Mouse (Mus musculus) liver, embryonic 14.5 days (tissue): ENCODE measurements around the gene Dmrtc2.

ENCODE experiments used
- CTCF ChIP-seq: IDR thresholded peaks from 2 replicates; pipeline ENCODE4 v1.5.1; 2016; ENCODE audit warnings: antibody characterized with exemption, low read depth, control low read depth
- EP300 ChIP-seq: IDR thresholded peaks from 2 replicates; pipeline ENCODE4 v1.6.1; 2016; ENCODE audit warnings: antibody characterized with exemption, low read depth

GRCm38 (mm10) chr7:24897959-24898358 is 28.1 kb downstream of the Dmrtc2 start:
- TF ChIP-seq CTCF (no peak), EP300 (no peak)
